Mouse (Mus musculus): Measurements from ENCODE around the gene Rpl35a. TPM values are rescaled to one million over a fixed set of nuclear protein-coding genes. Genes with fewer than 3 reads are reported as not detected.
A peak's percentile ranks its signal among the peaks of the same experiment; 100 is the strongest.

The Rpl35a gene
- total RNA-seq, 2 experiments from 2014 or later: 217 to 291 TPM

DNA sequence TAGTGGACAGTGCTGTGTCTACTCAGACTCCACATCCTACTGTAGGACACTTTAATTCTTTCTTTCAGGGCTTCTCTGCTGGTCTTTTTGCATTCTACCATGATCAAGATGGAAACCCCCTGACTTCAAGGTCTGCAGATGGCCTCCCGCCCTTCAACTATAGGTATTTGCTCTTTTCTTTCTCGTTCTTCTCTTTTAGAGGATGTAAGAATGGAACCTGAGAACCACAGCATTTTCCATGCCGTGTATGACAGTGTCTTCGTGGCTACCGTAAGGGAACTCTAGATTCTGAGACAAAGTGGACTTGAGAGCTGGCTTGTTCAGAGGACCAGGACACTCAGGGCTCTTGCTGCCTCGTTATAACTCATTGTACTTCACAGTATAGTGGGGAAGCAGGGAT, 26.7 kb downstream of the Rpl35a start:
- H3K27ac ChIP-seq: no peak overlapping the region
- no peak for DNase-seq
- no peak for TF ChIP-seq CTCF (IDR thresholded peaks at IDR 0.05)
- intact Hi-C loops (cut with DNase I): no loop called here
- no peak overlapping the region for H3K4me3 ChIP-seq

GRCm38 (mm10) chr16:33083996-33084395, 27.7 kb downstream of the Rpl35a start:
- intact Hi-C loops (cut with DNase I): no loop called here
- H3K4me3 ChIP-seq: no peak overlapping the region
- no peak for DNase-seq
- TF ChIP-seq CTCF (IDR thresholded peaks at IDR 0.05): no peak
- H3K27ac ChIP-seq: peak overlapping the region; percentile 35; the same call in 1 of the 2 replicates

DNA sequence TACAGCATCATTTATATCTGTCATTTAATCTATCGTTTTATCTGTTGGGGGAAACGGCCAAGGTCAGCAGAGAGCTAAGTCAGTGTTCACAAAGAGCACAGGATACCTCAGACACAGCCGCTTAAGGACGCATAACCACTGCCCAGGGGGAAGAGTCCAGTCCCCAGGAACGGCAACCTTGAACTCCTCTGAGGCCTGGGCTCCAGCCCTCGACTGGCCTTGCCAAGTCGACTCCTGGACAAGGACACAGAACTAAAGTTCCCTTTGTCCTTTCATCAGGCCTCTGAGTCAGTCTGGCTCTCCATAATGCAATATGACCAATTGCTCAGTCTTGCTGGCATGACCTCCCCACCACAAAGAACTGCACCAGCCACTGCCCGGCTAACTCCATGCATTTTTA, 29.4 kb downstream of the Rpl35a start:
- TF ChIP-seq CTCF (IDR thresholded peaks at IDR 0.05): no peak
- no peak overlapping the region for H3K27ac ChIP-seq
- DNase-seq: no peak
- intact Hi-C loops (cut with DNase I): no loop called here
- H3K4me3 ChIP-seq: no peak overlapping the region

Small RNA genes within 50 kb of the gene (microRNA-seq; reads per million reads assigned to microRNA genes)
- gene Gm22231: not detected
- gene Mir1947: not detected

Other genes starting within 250 kb of the Rpl35a start
- gene Smbd1, start 246.0 kb upstream of the Rpl35a start, total RNA-seq (2021): not detected
- 10 to 100 TPM; 95.0 to 95.1 TPM for gene Fyttd1, start 179.0 kb upstream of the Rpl35a start, total RNA-seq (2021)
- gene Rubcn, start 178.7 kb upstream of the Rpl35a start, total RNA-seq (2021): 10 to 100 TPM; 24.0 to 28.5 TPM
- gene Lrch3, start 142.4 kb upstream of the Rpl35a start, total RNA-seq (2021): 10 to 100 TPM; 14.1 to 16.0 TPM
- 1 to 10 TPM; 2.0 to 3.0 TPM for gene Iqcg, start 235 bp upstream of the Rpl35a start, total RNA-seq (2021)
- gene Lmln, start 6.1 kb downstream of the Rpl35a start, total RNA-seq (2021): 1 to 10 TPM; 2.1 to 2.8 TPM
- gene Osbpl11, start 128.6 kb downstream of the Rpl35a start, total RNA-seq (2021): 10 to 100 TPM; 15.5 to 15.6 TPM
- gene Snx4, start 195.0 kb downstream of the Rpl35a start, total RNA-seq (2021): 10 to 100 TPM; 12.6 to 15.2 TPM

All from gastrocnemius, adult 2 months (tissue).